Mouse (Mus musculus) C2C12 (cell line): ENCODE data around the gene Gmps.

Experiments
- CEBPB ChIP-seq: IDR thresholded peaks from one replicate; pipeline ENCODE4 v1.6.1; 2011; ENCODE audit warnings: low read depth, mild to moderate bottlenecking, control low read depth, moderate library complexity
- CTCF ChIP-seq: IDR thresholded peaks from one replicate; pipeline ENCODE4 v1.5.1; 2011; ENCODE audit not compliant: control insufficient read depth, insufficient read depth, insufficient read length
- FOSL1 ChIP-seq: IDR thresholded peaks from one replicate; pipeline ENCODE4 v1.8.0; 2011; ENCODE audit warnings: mild to moderate bottlenecking, low read length; ENCODE audit not compliant: poor library complexity, insufficient read depth, severe bottlenecking
- MAX ChIP-seq: IDR thresholded peaks from one replicate; pipeline ENCODE4 v1.6.1; 2011; ENCODE audit warnings: mild to moderate bottlenecking, control low read depth
- MYOD1 ChIP-seq: IDR thresholded peaks from one replicate; pipeline ENCODE4 v1.6.1; 2011; ENCODE audit warnings: low read depth; ENCODE audit not compliant: control insufficient read depth, insufficient read length
- MYOG ChIP-seq: IDR thresholded peaks from one replicate; pipeline ENCODE4 v1.6.1; 2011; ENCODE audit not compliant: control insufficient read depth, insufficient read length; ENCODE audit errors: extremely low read depth
- USF1 ChIP-seq: IDR thresholded peaks from one replicate; pipeline ENCODE4 v1.6.1; 2011; ENCODE audit warnings: low read depth, mild to moderate bottlenecking, control low read depth, moderate library complexity

DNA sequence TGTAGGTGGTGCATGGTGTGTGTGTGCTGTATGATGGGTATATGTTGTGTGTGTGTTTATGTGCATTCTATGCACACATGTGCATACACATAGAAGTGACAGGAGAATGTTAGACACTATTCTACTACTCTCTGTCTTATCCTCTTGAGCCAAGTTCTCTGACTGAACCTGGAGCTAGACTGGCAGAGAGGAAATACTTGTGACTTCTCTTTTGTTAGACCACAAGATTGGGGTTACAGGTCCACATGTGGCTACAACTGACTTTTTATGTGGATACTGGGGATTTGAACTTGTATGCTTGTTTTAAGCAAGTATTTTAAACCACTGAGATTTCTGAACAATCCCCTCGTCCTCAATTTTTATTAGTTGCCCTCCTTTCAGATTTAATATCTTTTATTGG is 10.8 kb downstream of the Gmps start:
- no peak for TF ChIP-seq USF1
- TF ChIP-seq CTCF = no peak
- TF ChIP-seq CEBPB = no peak
- no peak for TF ChIP-seq MAX
- no peak for TF ChIP-seq FOSL1
- no peak for TF ChIP-seq MYOD1
- no peak for TF ChIP-seq MYOG
